Mouse (Mus musculus): ENCODE results near the gene Mreg. TPM values are rescaled to one million over a fixed set of nuclear protein-coding genes. Genes with fewer than 3 reads are reported as not detected.

The Mreg gene
- polyA plus RNA-seq, 1 experiment from 2014 or later = 1.8 TPM

DNA sequence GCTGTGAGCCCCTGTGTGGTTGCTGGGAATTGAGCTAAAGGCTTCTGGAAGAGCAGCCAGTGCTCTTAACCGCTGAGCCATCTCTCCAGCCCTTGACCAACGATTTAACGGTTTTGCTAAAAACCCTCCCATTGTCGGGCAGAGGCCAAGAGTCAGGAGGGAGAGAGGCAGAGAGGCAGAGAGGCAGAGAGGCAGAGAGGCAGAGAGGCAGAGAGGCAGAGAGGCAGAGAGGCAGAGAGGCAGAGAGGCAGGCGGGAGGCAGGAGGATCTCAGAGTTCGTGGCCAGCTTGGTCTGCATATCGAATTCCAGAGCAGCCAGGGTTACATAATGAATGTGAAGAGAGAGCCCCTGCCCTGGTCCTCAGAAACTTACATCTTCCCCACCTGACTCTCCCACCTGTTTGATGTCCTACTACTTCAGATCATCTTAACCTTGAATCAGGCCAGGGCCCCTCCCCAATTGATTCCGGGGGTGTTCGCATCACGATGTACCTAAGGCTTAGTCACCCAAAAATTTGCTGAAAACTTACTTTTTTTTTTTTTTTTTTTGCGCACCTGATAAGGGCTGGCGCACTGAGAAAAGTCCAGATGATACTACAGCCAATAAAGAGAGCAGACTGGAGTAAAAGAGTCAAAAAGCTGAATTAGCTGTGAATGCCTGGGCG, 13.1 kb upstream of the Mreg start:
- Histone ChIP-seq H3K27ac (no peak overlapping the region), H3K9me3 (no peaks in the 10 kb centered on the region), H3K4me2 (replicated peaks) (peak overlapping the region; percentile 66), H3K4me3 (peak overlapping the region; percentile 45), H3K9ac (peak overlapping the region; percentile 48), H3K4me1 (peaks cover 8% of the 10 kb centered on the region; the same call in 1 of the 2 replicates), H3K36me3 (no peaks in the 10 kb centered on the region), H3K27me3 (peaks cover 32% of the 10 kb centered on the region)
- ATAC-seq (ENCODE audit: low FRiP score, low read depth) = no peak
- WGBS = 9% methylated on average over 13 of the region's 13 CpGs

DNA sequence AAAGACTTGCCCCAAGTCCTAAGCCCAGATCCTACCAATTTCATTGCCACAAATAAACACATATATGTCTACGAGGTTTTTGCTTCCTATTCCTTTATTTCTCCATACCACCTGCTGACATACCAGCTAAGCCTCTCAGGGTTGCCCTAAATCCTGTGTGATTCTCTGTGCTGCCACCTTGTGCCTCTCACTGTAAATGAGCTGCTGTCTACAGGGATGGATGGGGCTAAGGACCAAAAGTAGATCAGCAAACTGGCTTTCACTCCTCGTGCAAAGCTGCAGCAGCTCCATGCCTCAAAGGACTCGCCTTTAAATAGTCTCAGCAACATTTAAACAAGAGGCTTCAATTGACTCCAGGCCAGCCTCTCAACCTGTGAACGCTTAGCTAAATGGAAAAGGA, 7.9 kb upstream of the Mreg start:
- H3K4me3 ChIP-seq = no peak overlapping the region
- no peak overlapping the region for H3K27ac ChIP-seq
- H3K4me1 ChIP-seq = no peaks in the 10 kb centered on the region
- no peak for ATAC-seq (ENCODE audit: low FRiP score, low read depth)
- no peaks in the 10 kb centered on the region for H3K36me3 ChIP-seq
- no peaks in the 10 kb centered on the region for H3K9me3 ChIP-seq
- H3K4me2 ChIP-seq (replicated peaks) = no peak overlapping the region
- WGBS = 27% methylated on average over 4 of the region's 4 CpGs
- H3K9ac ChIP-seq = no peak overlapping the region
- peaks cover 25% of the 10 kb centered on the region for H3K27me3 ChIP-seq

DNA sequence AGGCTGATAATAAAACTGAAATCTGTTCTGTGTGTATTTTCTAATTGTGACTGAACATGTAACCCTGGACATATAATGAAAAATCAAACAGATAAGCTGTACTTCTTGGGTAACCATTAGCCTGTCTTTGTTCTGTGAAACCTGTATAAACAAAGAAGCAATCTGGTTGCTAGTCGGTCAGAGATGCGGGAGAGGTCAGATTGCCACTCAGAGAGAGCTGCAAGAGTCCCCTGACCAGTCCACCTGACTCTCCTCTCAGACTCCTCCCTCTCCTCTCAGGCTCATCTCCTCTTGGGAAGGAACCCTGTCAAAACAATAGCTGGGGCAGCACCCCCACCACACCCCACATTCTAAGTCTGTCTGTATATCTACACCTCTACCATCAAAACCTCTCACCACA, 7.0 kb upstream of the Mreg start:
- no peak for ATAC-seq (ENCODE audit: low FRiP score, low read depth)
- 51% methylated on average over 2 of the region's 2 CpGs for WGBS
- H3K36me3 ChIP-seq = no peaks in the 10 kb centered on the region
- H3K4me1 ChIP-seq = no peaks in the 10 kb centered on the region
- H3K9me3 ChIP-seq = no peaks in the 10 kb centered on the region
- no peak overlapping the region for H3K4me3 ChIP-seq
- peaks cover 16% of the 10 kb centered on the region for H3K27me3 ChIP-seq
- no peak overlapping the region for H3K27ac ChIP-seq
- no peak overlapping the region for H3K4me2 ChIP-seq (replicated peaks)
- no peak overlapping the region for H3K9ac ChIP-seq

DNA sequence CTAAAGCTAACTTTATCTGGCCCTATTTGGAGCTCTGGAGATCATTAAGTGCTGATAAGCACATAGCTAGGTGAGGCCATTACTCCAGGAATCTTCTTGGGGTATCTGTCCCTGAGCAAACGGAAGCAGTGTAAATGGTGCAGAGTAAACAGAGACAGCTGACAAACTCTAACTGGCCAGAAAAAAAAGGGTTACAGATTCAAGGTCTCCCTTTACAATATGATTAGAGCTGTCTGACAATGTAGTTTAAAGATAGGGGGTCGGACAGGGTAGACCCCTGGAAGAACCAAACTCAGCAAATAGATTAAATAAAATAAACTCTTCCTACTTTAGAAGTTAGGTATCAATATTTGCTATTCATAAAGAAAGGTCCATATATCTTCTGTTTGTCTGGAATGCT, 6.5 kb upstream of the Mreg start:
- no peak overlapping the region for H3K9ac ChIP-seq
- no peaks in the 10 kb centered on the region for H3K36me3 ChIP-seq
- no peak overlapping the region for H3K4me3 ChIP-seq
- H3K4me2 ChIP-seq (replicated peaks) = no peak overlapping the region
- no peak for ATAC-seq (ENCODE audit: low FRiP score, low read depth)
- no peaks in the 10 kb centered on the region for H3K4me1 ChIP-seq
- WGBS = 67% methylated on average over 2 of the region's 2 CpGs
- H3K9me3 ChIP-seq = no peaks in the 10 kb centered on the region
- no peak overlapping the region for H3K27ac ChIP-seq
- H3K27me3 ChIP-seq = peaks cover 11% of the 10 kb centered on the region

DNA sequence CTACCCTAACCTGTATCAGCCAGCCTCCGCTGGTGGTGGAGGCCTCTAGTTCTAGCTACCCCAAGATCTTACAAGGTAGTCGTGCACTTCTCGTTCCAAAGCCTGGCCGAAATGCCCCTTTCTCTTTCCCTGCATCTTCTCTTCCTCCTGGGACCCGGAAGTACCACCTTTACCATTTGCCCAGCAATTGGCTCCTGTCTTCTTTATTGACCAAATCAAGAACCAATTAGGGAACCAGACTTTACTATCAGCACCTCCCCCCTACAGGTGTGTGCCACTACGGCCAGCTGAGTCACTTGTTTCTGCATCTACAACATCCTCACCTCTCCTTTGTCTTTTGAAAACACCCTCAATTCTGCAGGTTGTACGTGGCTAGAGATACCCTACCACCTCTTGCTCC, 4.7 kb upstream of the Mreg start:
- Histone ChIP-seq H3K9me3 (no peaks in the 10 kb centered on the region), H3K9ac (no peak overlapping the region), H3K4me3 (no peak overlapping the region), H3K36me3 (no peaks in the 10 kb centered on the region), H3K27me3 (peaks cover 2% of the 10 kb centered on the region; the same call in 1 of the 2 replicates), H3K4me1 (no peaks in the 10 kb centered on the region), H3K27ac (no peak overlapping the region), H3K4me2 (replicated peaks) (no peak overlapping the region)
- ATAC-seq (ENCODE audit: low FRiP score, low read depth) = no peak
- 85% methylated on average over 7 of the region's 7 CpGs for WGBS

DNA sequence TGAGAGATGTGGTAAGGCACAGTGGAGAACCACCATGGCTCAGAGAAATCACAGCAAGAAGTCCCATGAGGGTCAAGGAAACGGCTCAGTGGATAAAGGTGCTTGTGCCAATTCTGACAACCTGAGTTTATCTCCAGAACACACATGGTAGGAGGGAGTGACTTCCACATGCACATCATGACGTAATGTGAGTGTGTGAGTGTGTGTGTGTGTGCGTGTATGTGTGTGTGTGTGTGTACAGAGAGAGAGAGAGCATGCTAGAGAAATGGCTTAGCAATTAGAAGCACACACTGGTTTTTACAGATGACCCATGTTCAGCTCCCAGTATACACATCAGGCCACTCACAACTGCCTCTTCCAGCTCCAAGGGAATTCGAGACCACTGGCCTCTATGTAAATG, 3.1 kb upstream of the Mreg start:
- Histone ChIP-seq H3K27me3 (peaks cover 8% of the 10 kb centered on the region), H3K4me2 (replicated peaks) (no peak overlapping the region), H3K4me1 (0 out of 2 replicates have a peak, but pooled peaks cover 4% of the 10 kb centered on the region), H3K9me3 (no peaks in the 10 kb centered on the region), H3K4me3 (no peak overlapping the region), H3K36me3 (no peaks in the 10 kb centered on the region), H3K9ac (no peak overlapping the region), H3K27ac (no peak overlapping the region)
- 69% methylated on average over 4 of the region's 4 CpGs for WGBS
- no peak for ATAC-seq (ENCODE audit: low FRiP score, low read depth)

DNA sequence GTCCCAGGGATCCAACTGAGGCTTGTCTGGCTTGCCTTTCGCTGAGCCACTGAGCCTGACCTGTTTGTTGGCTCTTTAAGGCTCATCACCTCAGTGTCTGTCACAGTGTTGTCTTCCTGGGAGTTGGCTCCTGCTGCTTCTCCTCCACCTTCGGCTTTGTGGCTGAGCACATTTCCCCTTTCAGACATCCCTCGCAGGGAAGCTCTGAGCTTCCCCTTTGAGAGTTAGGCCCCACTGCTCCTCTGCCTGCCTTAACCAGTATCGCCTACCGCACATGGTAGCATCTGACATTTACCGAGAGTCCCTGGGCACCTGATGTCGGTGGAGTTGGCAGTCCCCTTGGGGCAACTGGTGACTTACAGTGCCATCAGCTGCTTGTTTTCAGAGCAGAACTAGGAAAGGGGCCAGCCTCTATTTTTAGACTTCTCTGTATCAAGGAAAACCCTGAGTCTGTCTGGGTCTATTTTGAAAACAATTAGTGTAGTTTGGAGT, 2.4 kb upstream of the Mreg start:
- H3K27me3 ChIP-seq = peaks cover 8% of the 10 kb centered on the region
- no peaks in the 10 kb centered on the region for H3K36me3 ChIP-seq
- no peak overlapping the region for H3K4me2 ChIP-seq (replicated peaks)
- H3K4me1 ChIP-seq = 0 out of 2 replicates have a peak, but pooled peaks cover 4% of the 10 kb centered on the region
- no peaks in the 10 kb centered on the region for H3K9me3 ChIP-seq
- no peak overlapping the region for H3K9ac ChIP-seq
- ATAC-seq (ENCODE audit: low FRiP score, low read depth) = no peak
- no peak overlapping the region for H3K27ac ChIP-seq
- WGBS = 61% methylated on average over 7 of the region's 7 CpGs
- no peak overlapping the region for H3K4me3 ChIP-seq

DNA sequence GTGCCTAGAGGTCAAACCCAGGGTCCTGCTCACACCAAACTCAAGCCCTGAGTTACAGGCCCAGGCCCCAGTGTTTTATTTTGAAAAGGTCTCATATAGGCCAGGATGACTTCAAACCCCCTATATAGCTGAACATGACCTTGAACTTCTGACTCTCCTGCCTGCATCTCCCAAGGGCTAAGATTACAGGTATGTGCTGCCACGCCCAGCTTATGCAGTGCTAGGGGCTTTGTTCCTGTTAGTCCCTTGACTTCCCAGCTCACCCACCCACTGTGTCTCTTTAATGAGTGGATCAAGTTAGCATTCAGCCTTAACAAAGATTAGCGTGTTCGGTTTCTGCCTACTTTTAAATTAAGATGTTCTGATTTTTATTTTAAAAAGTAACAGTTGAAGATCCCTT, 1.8 kb upstream of the Mreg start:
- no peaks in the 10 kb centered on the region for H3K9me3 ChIP-seq
- no peaks in the 10 kb centered on the region for H3K36me3 ChIP-seq
- no peak for ATAC-seq (ENCODE audit: low FRiP score, low read depth)
- H3K4me3 ChIP-seq = no peak overlapping the region
- H3K27ac ChIP-seq = no peak overlapping the region
- H3K9ac ChIP-seq = no peak overlapping the region
- H3K27me3 ChIP-seq = peaks cover 8% of the 10 kb centered on the region
- 90% methylated on average over 3 of the region's 3 CpGs for WGBS
- H3K4me2 ChIP-seq (replicated peaks) = no peak overlapping the region
- H3K4me1 ChIP-seq = 0 out of 2 replicates have a peak, but pooled peaks cover 4% of the 10 kb centered on the region

DNA sequence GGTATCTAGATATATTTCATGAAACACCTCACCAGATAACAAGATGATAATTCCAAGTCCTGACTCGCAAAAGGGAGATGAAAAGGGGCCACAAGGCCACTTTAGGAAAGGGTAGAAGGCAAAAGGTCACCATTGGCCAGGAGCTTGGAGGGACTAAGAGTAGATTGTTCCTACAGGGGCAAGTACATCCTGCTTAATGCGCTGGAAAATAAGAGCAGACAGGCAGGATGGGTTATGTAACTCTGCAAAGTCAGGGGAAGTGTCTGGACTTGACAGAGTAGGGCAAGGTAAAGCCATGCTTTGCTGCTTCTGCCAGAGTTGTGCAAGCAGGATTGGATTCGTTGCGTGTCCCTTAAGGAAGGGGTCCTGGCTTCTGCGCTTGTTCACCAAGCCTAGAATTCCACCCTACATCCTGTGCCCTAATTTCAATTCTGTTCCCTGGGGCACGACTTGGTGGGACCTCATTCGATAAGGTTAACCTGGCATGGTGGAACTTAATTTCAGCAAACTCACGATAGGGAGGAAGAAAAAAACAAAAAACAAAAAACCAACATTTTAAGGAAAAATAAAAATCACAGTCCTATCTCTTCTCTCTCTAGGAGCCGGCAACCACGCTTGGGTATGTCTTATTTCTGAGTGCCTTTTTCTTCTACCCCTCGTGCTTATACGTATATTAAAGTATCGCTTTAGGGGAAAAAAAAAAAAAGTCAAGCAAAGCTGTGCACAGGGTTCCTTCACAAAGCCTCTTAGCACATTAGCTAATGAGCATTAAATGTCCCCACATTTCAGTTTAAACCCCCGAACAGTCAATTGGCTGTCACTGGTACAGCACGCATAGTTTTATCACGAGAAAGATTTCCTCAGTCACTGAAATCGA, 1.1 kb downstream of the Mreg start:
- Histone ChIP-seq H3K9ac (peak overlapping the region; percentile 78), H3K4me2 (replicated peaks) (peak overlapping the region; percentile 99), H3K27ac (no peak overlapping the region), H3K4me1 (0 out of 2 replicates have a peak, but pooled peaks cover 4% of the 10 kb centered on the region), H3K36me3 (no peaks in the 10 kb centered on the region), H3K9me3 (no peaks in the 10 kb centered on the region), H3K4me3 (peak overlapping the region; percentile 74), H3K27me3 (peaks cover 8% of the 10 kb centered on the region)
- 18% methylated on average over 17 of the region's 17 CpGs for WGBS
- ATAC-seq (ENCODE audit: low FRiP score, low read depth) = no peak

DNA sequence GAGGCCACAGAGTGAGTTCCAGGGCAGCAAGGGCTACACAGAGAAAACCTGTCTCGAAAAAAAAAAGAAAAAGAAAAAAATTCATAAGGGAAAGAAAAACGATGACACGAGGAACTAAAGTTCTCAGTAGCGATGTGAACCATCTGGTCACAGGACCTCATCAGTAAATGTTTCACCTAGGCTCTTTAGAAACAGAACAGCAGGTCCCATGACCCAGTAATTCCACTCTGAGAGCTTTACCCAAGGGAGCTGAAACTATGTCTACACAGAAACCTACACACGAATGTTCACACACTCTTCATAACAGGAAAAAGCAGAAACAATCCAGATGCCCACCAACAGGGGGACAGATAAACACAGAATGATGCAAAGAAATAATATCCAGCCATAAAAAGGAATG, 4.0 kb downstream of the Mreg start:
- H3K9ac ChIP-seq = no peak overlapping the region
- no peak overlapping the region for H3K4me2 ChIP-seq (replicated peaks)
- no peak for ATAC-seq (ENCODE audit: low FRiP score, low read depth)
- 86% methylated on average over 5 of the region's 5 CpGs for WGBS
- H3K27me3 ChIP-seq = peaks cover 8% of the 10 kb centered on the region
- 0 out of 2 replicates have a peak, but pooled peaks cover 4% of the 10 kb centered on the region for H3K4me1 ChIP-seq
- H3K36me3 ChIP-seq = no peaks in the 10 kb centered on the region
- no peak overlapping the region for H3K4me3 ChIP-seq
- no peak overlapping the region for H3K27ac ChIP-seq
- H3K9me3 ChIP-seq = no peaks in the 10 kb centered on the region

DNA sequence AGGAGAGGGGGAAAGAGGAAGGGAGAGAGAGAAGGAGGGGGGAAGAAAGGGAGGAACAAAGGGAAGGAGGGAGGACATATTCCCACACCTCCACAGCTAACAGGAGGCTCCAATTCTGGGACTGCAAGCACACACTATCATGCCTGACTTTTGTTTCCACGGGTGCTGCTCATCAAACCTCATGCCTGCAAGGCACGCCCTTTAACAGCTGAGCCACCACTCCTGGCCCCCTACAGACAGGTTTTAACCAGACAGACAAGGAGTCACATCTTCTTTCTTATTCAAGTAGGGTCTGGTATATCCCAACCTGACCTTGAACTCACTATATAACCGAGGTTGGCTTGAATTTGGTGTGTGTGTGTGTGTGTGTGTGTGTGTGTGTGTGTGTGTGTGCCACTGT, 7.0 kb downstream of the Mreg start:
- Histone ChIP-seq H3K4me2 (replicated peaks) (no peak overlapping the region), H3K9ac (no peak overlapping the region), H3K4me1 (no peaks in the 10 kb centered on the region), H3K4me3 (no peak overlapping the region), H3K27me3 (no peaks in the 10 kb centered on the region), H3K9me3 (no peaks in the 10 kb centered on the region), H3K36me3 (no peaks in the 10 kb centered on the region), H3K27ac (no peak overlapping the region)
- no peak for ATAC-seq (ENCODE audit: low FRiP score, low read depth)
- 69% methylated on average over 3 of the region's 3 CpGs for WGBS

DNA sequence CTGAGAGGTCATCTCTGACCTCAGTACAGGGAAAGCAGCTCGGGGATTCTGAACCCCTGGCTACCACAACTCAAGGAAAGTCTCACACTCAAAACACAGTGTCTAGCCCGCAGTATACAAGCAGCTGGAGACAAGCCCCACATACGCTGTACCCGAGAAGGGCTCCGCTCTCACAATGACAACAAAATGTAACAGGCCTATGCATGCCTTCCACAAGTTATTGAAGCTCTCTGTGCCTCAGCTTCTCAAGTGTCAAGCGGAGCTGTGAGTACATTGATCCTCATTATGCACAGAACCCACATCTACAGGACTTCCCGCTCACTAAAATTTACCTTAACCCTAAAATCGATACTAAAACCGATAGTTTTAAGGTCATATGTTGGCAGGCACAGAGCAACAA, 8.9 kb downstream of the Mreg start:
- Histone ChIP-seq H3K27me3 (no peaks in the 10 kb centered on the region), H3K4me3 (no peak overlapping the region), H3K9ac (no peak overlapping the region), H3K27ac (no peak overlapping the region), H3K36me3 (no peaks in the 10 kb centered on the region), H3K4me2 (replicated peaks) (no peak overlapping the region), H3K4me1 (peaks cover 7% of the 10 kb centered on the region), H3K9me3 (no peaks in the 10 kb centered on the region; the same call in 1 of the 2 replicates)
- 82% methylated on average over 9 of the region's 9 CpGs for WGBS
- no peak for ATAC-seq (ENCODE audit: low FRiP score, low read depth)
